Mouse (Mus musculus) T-helper 17 cell (primary cell): Measurements from ENCODE around the gene Aph1b.

Source experiments
- in situ Hi-C, 2 experiments: fragments of 300-600 bp; cut with MboI, MseI; formaldehyde crosslinking; loops; 1 replicate in 1 of 2; 2 replicates in 1 of 2; pipeline ENCODE4 v1.15.1; 2025; ENCODE audit warnings: high pct_unique_total_duplicates in 2 of 2

Gene Aph1b

GRCm38 (mm10) chr9:66744531-66744930 is 50.8 kb downstream of the Aph1b start:
- in situ Hi-C loops: no loop called here

DNA sequence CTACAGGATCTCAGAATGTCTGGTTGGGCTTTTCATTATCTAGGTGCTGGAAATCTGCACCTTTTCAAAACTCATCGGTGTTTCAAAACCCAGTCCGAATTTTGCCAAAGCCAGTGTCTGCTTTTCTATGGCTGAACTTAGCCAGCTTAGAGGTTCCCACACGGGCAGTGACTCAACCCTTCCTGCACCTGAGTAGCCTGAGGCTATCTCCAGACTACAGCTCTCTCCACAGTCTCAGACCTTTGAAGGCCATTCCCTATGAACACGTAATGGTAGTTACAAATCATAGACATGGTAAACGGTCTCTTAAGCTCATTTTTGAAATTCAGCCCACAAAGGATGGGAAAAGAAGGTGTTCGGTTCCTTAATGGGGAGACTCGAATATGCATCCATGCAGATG is 55.8 kb downstream of the Aph1b start:
- in situ Hi-C loops: no loop called here

DNA sequence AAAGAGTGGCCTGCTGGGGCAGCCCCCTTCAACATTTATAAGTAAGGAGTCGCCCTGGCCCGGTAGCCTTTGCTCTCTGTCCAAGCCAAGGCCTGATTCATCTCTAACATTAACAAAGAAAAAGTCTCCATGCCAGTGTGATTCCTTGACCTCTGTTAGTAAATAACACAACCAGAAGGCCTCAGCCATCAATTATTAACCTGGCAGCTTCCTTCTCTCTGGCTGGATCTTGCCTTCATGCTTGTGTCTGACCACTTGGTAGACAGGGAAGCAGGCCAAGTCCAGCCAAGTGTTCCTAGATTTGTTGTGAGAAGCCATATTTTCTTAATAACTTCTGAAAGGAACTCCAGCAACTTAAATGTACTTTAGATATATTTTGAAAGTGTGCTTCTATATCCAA is 58.7 kb downstream of the Aph1b start:
- in situ Hi-C loops: no loop called here

DNA sequence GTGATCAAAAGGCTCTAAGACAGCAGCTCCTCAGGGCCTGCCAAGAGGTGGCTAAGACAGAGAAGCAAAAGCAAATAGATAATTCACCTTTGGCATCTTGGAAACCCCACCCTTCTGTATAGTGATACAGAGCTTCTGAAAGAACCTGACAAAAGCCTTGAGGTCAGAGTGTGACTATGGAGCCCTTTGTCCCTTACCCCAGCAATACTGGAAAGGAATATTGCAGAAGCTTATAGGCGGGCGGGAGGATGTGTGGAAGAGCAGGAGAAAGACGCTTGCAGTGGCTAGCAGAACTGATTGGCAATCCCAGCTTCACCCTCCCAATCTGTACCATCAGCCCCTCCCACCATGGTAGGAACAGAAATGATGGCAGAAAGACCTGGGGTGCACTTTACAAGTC is 59.3 kb downstream of the Aph1b start:
- in situ Hi-C loops: no loop called here

DNA sequence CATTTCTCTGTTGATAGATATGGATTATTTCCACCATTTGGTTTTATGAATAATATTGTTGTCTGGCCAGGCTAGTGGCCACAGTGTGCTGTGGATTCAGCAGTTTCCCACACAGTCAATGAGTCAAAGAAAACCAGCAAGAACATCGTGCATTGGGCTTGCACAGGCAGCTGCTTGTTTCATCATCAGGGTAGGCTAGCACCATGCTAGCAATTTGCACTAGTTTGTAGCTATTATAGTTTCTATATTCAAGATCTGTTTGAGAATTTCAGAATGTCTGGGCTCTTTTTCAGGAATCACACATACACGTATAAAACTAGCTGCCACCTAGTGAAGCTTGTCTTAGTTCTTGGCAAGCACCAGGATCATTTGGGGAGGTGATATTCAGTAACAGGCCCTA is 60.2 kb downstream of the Aph1b start:
- in situ Hi-C loops: no loop called here

- in situ Hi-C loops: no loop called here
Measured at GRCm38 (mm10) chr9:66734568-66734967, 60.7 kb downstream of the Aph1b start.

GRCm38 (mm10) chr9:66732791-66733691 is 62.2 kb downstream of the Aph1b start:
- in situ Hi-C loops: no loop called here

- in situ Hi-C loops: no loop called here
Measured at GRCm38 (mm10) chr9:66731284-66731683, 64.0 kb downstream of the Aph1b start.

GRCm38 (mm10) chr9:66730556-66730955 is 64.7 kb downstream of the Aph1b start:
- in situ Hi-C loops: no loop called here

DNA sequence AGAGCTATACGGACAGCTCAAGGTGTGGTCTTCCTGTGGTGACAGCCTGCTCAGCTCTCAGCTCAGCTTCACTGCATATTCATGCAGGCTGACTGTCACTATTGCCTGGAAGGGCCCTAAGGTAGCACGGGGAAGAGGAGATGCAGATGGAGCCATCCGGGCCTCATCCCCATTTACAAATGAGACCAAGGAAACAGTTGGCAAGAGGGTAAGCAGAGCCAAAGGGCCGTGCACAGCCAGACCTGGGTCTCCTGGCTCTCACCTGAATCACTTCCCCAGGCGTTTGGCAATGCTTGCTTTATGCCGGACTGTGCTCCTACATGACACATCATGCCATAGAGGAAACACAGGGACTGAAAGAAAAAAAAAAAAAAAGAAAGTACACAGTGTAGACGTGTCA is 68.0 kb downstream of the Aph1b start:
- in situ Hi-C loops: loop anchor here in 1 of 2 experiments (5.0 kb wide), 1 partner anchor 85 kb away; no protein-coding TSS in a partner anchor

DNA sequence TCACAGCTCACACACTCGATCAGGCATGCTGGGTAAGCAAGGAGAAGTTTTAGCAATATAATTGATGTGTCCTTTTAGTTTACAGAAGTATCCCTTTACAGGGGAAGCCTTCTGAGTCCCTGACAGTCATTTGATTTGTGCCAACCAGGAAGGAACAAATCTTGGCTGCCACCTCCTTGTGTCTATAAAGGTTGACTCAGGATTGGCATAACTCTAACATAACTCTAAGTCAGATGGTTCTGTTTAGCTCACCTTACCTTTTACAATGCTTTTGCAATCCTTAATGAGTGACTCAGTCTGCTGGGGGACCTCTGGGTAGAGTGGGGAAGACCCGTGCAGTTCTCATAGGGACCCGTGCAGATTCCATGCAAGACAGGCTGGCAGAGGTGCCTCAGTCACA is 69.7 kb downstream of the Aph1b start:
- in situ Hi-C loops: loop anchor here in 1 of 2 experiments (5.0 kb wide), 1 partner anchor 83 kb away; no protein-coding TSS in a partner anchor
